Mouse (Mus musculus) skeletal muscle tissue, adult 2 months (tissue): ENCODE measurements around the gene Arhgef12.
A peak's percentile ranks its signal among the peaks of the same experiment; 100 is the strongest.

Experiments used
- DNase-seq: peaks from one replicate; pipeline ENCODE4 v3.0.0-alpha.2; 2012; ENCODE audit warnings: low read depth, low spot score

Arhgef12 gene

GRCm38 (mm10) chr9:43109125-43109524 is 2.1 kb upstream of the Arhgef12 start:
- no peak for DNase-seq

GRCm38 (mm10) chr9:43108721-43109120 is 1.7 kb upstream of the Arhgef12 start:
- no peak for DNase-seq

- DNase-seq: no peak
Observed at GRCm38 (mm10) chr9:43108081-43108480, 1.0 kb upstream of the Arhgef12 start.

- no peak for DNase-seq
Observed at GRCm38 (mm10) chr9:43107555-43107954, 516 bp upstream of the Arhgef12 start.

GRCm38 (mm10) chr9:43106426-43107186 is 433 bp downstream of the Arhgef12 start:
- peak; percentile 42 for DNase-seq

- peak; percentile 96 for DNase-seq
Observed at GRCm38 (mm10) chr9:43105664-43106361, 1.2 kb downstream of the Arhgef12 start.

- DNase-seq: no peak
Observed at GRCm38 (mm10) chr9:43104873-43105663, 2.0 kb downstream of the Arhgef12 start.

- DNase-seq: no peak
Observed at GRCm38 (mm10) chr9:43104526-43104872, 2.5 kb downstream of the Arhgef12 start.

- no peak for DNase-seq
Observed at GRCm38 (mm10) chr9:43103675-43104299, 3.3 kb downstream of the Arhgef12 start.

- DNase-seq: no peak
Observed at GRCm38 (mm10) chr9:43102931-43103330, 4.1 kb downstream of the Arhgef12 start.

GRCm38 (mm10) chr9:43101936-43102595 is 5.0 kb downstream of the Arhgef12 start:
- no peak for DNase-seq

- DNase-seq: no peak
Observed at GRCm38 (mm10) chr9:43098922-43099321, 8.1 kb downstream of the Arhgef12 start.

- no peak for DNase-seq
Observed at GRCm38 (mm10) chr9:43097801-43098557, 9.1 kb downstream of the Arhgef12 start.

GRCm38 (mm10) chr9:43096337-43096736 is 10.7 kb downstream of the Arhgef12 start:
- DNase-seq: no peak

GRCm38 (mm10) chr9:43094828-43095227 is 12.2 kb downstream of the Arhgef12 start:
- DNase-seq: no peak

- peak; percentile 67 for DNase-seq
Observed at GRCm38 (mm10) chr9:43093803-43094202, 13.2 kb downstream of the Arhgef12 start.

GRCm38 (mm10) chr9:43085686-43086285 is 21.3 kb downstream of the Arhgef12 start:
- DNase-seq: no peak

GRCm38 (mm10) chr9:43084496-43085362 is 22.3 kb downstream of the Arhgef12 start:
- DNase-seq: no peak

GRCm38 (mm10) chr9:43083441-43084055 is 23.5 kb downstream of the Arhgef12 start:
- no peak for DNase-seq
